Comparison of ENCODE assay signal across 10 mouse cellular contexts in genomic region chr1:155222101-155222669, GRCm38 (mm10). TPM values are rescaled to one million over a fixed set of nuclear protein-coding genes. Genes with fewer than 3 reads are reported as not detected.
A peak's percentile ranks its signal among the peaks of the same experiment; 100 is the strongest.
DNase-seq lines count a peak whose midpoint lies in the region; ATAC-seq lines count a peak whose summit lies in the region.
"Had no signal": no experiment of that assay in that cellular context is flagged by ENCODE, and none has a peak within 500 bp of the region (broad histone marks: within the 10 kb centered on the region; RNA-seq: fewer than 3 reads in every experiment).

No protein-coding gene starts in this region.

- no peak for ATAC-seq in liver, embryonic 11.5 days (replicated peaks; ENCODE audit: low FRiP score)
- no peak for ATAC-seq in embryonic facial prominence, embryonic 15.5 days (ENCODE audit: insufficient number of reproducible peaks, low FRiP score, low TSS enrichment, low read depth)
- ATAC-seq in hindbrain, embryonic 15.5 days (ENCODE audit: low FRiP score, low read depth), result no peak

- H3K36me3 ChIP-seq in liver, embryonic 11.5 days (ENCODE audit: control insufficient read depth, insufficient read depth, low read length), result no peaks in the 10 kb centered on the region
- peaks cover 25% of the 10 kb centered on the region; the same call in 1 of the 2 replicates for H3K36me3 ChIP-seq in embryonic facial prominence, embryonic 15.5 days
- no peaks in the 10 kb centered on the region for H3K36me3 ChIP-seq in hindbrain, embryonic 15.5 days

- WGBS in liver, embryonic 11.5 days, result 73% methylated on average over 11 of the region's 11 CpGs
- 51% methylated on average over 11 of the region's 11 CpGs for WGBS in embryonic facial prominence, embryonic 15.5 days
- WGBS in hindbrain, embryonic 15.5 days, result 37% methylated on average over 11 of the region's 11 CpGs

- no peak overlapping the region for H3K4me2 ChIP-seq in liver, embryonic 11.5 days
- no peak overlapping the region for H3K4me2 ChIP-seq in embryonic facial prominence, embryonic 15.5 days (replicated peaks)
- H3K4me2 ChIP-seq in hindbrain, embryonic 15.5 days, result no peak overlapping the region

- 0 out of 2 replicates have a peak overlapping the region, but pooled peaks have one; percentile 14 for H3K9ac ChIP-seq in liver, embryonic 11.5 days (ENCODE audit: low read depth, low read length)
- H3K9ac ChIP-seq in embryonic facial prominence, embryonic 15.5 days, result no peak overlapping the region
- H3K9ac ChIP-seq in hindbrain, embryonic 15.5 days, result no peak overlapping the region

- H3K9me3 ChIP-seq in liver, embryonic 11.5 days (ENCODE audit: control insufficient read depth, low read length), result no peaks in the 10 kb centered on the region
- H3K9me3 ChIP-seq in embryonic facial prominence, embryonic 15.5 days (replicated peaks), result no peaks in the 10 kb centered on the region
- H3K9me3 ChIP-seq in hindbrain, embryonic 15.5 days, result no peaks in the 10 kb centered on the region
- H3K9me3 ChIP-seq: megakaryocyte, embryonic 14.5 days had no signal

- intact Hi-C loops in left cerebral cortex, postnatal 36 days (cut with DNase I), result loop anchor here (5.0 kb wide), 1 partner anchor 60 kb away; no protein-coding TSS in a partner anchor

- H3K27ac ChIP-seq in liver, embryonic 11.5 days (ENCODE audit: low read depth, low read length), result no peak overlapping the region
- peak overlapping the region; percentile 34; the same call in 1 of the 2 replicates for H3K27ac ChIP-seq in embryonic facial prominence, embryonic 15.5 days (replicated peaks)
- H3K27ac ChIP-seq in hindbrain, embryonic 15.5 days (replicated peaks), result peak overlapping the region; percentile 61

- H3K27me3 ChIP-seq in liver, embryonic 11.5 days (replicated peaks; ENCODE audit: control insufficient read depth, insufficient read depth, low read length), result no peaks in the 10 kb centered on the region
- no peaks in the 10 kb centered on the region for H3K27me3 ChIP-seq in embryonic facial prominence, embryonic 15.5 days
- H3K27me3 ChIP-seq in hindbrain, embryonic 15.5 days, result no peaks in the 10 kb centered on the region

- peak; percentile 49 for DNase-seq in cerebellum, adult 11-12 months
- no peak for DNase-seq in cerebellum, adult 9-10 months
- DNase-seq in liver, embryonic 11.5 days (ENCODE audit: low spot score), result no peak
- no peak for DNase-seq in liver
- DNase-seq in c-Kit-positive CD71-positive TER-119-positive erythroid progenitor cells, embryonic 14.5 days (ENCODE audit: low spot score), result no peak
- DNase-seq in left cerebral cortex, postnatal 36 days (ENCODE audit: low spot score in 2 of 2), result no peak
- DNase-seq: kidney, adult 11 months had no signal

- no peak overlapping the region for H3K4me3 ChIP-seq in liver, embryonic 11.5 days (ENCODE audit: low read depth, low read length)
- H3K4me3 ChIP-seq in embryonic facial prominence, embryonic 15.5 days (replicated peaks), result no peak overlapping the region
- H3K4me3 ChIP-seq in hindbrain, embryonic 15.5 days, result no peak overlapping the region

- H3K4me1 ChIP-seq in liver, embryonic 11.5 days (replicated peaks; ENCODE audit: control insufficient read depth, insufficient read depth, low read length), result peaks cover 10% of the 10 kb centered on the region
- peaks cover 40% of the 10 kb centered on the region for H3K4me1 ChIP-seq in embryonic facial prominence, embryonic 15.5 days
- H3K4me1 ChIP-seq in hindbrain, embryonic 15.5 days (replicated peaks), result peaks cover 31% of the 10 kb centered on the region

RNA-seq across cellular contexts. Expression of gene BC034090, which starts 22.1 kb away (rescaled TPM):
- 0.86 and 1.8 TPM in 2 replicates for polyA plus RNA-seq in liver, embryonic 11.5 days (2014; fragmentation: Nextera tagmentation; extraction: Ambion mirVana)
- polyA plus RNA-seq in embryonic facial prominence, embryonic 15.5 days (2015; fragmentation: Nextera tagmentation; extraction: Ambion mirVana), result 6.3 and 6.5 TPM in 2 replicates
- 6.4 and 6.6 TPM in 2 replicates for polyA plus RNA-seq in hindbrain, embryonic 15.5 days (2015; fragmentation: Nextera tagmentation; extraction: Ambion mirVana)
- total RNA-seq in left cerebral cortex, postnatal 36 days (2021), result 10 to 100 TPM; 12.3 to 12.7 TPM
